Comparison of ENCODE assay signal across 12 mouse cellular contexts in genomic region chr11:35283767-35284166, GRCm38 (mm10).
DNase-seq lines count a peak whose midpoint lies in the region; ATAC-seq and TF ChIP-seq lines count a peak whose summit lies in the region.
"Had no signal": no experiment of that assay in that cellular context is flagged by ENCODE, and none has a peak within 500 bp of the region (broad histone marks: within the 10 kb centered on the region; RNA-seq: fewer than 3 reads in every experiment).

No protein-coding gene starts in this region.

- 18% methylated on average over 3 of the region's 3 CpGs for WGBS in hindbrain, postnatal 0 days
- 81% methylated on average over 3 of the region's 3 CpGs for WGBS in intestine, embryonic 15.5 days

- TF ChIP-seq CTCF in brain, embryonic 14.5 days (IDR thresholded peaks at IDR 0.05; ENCODE audit: borderline replicate concordance, extremely low read depth, insufficient read depth, insufficient read length), result no peak
- no peak for TF ChIP-seq CTCF in hindbrain, postnatal 0 days (IDR thresholded peaks at IDR 0.05; ENCODE audit: low read depth)

- H3K27me3 ChIP-seq in hindbrain, postnatal 0 days (ENCODE audit: insufficient read depth, low read length), result no peaks in the 10 kb centered on the region
- H3K27me3 ChIP-seq in intestine, embryonic 15.5 days (replicated peaks), result no peaks in the 10 kb centered on the region
- H3K27me3 ChIP-seq: embryonic facial prominence, embryonic 15.5 days; liver, embryonic 15.5 days had no signal

- H3K4me3 ChIP-seq in hindbrain, postnatal 0 days (ENCODE audit: low read length), result no peak overlapping the region
- no peak overlapping the region for H3K4me3 ChIP-seq in intestine, embryonic 15.5 days (replicated peaks)
- H3K4me3 ChIP-seq: embryonic facial prominence, embryonic 15.5 days; liver, embryonic 15.5 days; midbrain, embryonic 12.5 days had no signal

- H3K36me3 ChIP-seq in hindbrain, postnatal 0 days (ENCODE audit: insufficient read depth, low read length), result no peaks in the 10 kb centered on the region
- H3K36me3 ChIP-seq in intestine, embryonic 15.5 days, result no peaks in the 10 kb centered on the region
- H3K36me3 ChIP-seq: embryonic facial prominence, embryonic 15.5 days; liver, embryonic 15.5 days; midbrain, embryonic 12.5 days had no signal

- no peak for TF ChIP-seq POLR2A in brain, embryonic 14.5 days (IDR thresholded peaks at IDR 0.05; ENCODE audit: borderline replicate concordance, extremely low read depth, insufficient read depth, insufficient read length, poor library complexity, severe bottlenecking)

- peak; percentile 97 for DNase-seq in heart, adult 11 months
- no peak for DNase-seq in heart, postnatal 25 days (ENCODE audit: low spot score)
- DNase-seq in brain, embryonic 14.5 days (ENCODE audit: low read depth), result peak; percentile 41
- peak; percentile 61 to 75 for DNase-seq in heart, adult 18-20 months
- peak; percentile 63 for DNase-seq in hindbrain, postnatal 0 days (ENCODE audit: low spot score)
- DNase-seq in thymus, postnatal 10 days (ENCODE audit: low spot score in 2 of 2), result no peak
- DNase-seq: spleen, adult 18-20 months had no signal

- peaks cover 7% of the 10 kb centered on the region; the same call in 1 of the 2 replicates for H3K4me1 ChIP-seq in hindbrain, postnatal 0 days (ENCODE audit: insufficient read depth, low read length)
- H3K4me1 ChIP-seq in intestine, embryonic 15.5 days (replicated peaks), result peaks cover 12% of the 10 kb centered on the region
- H3K4me1 ChIP-seq: liver, embryonic 15.5 days had no signal

- ATAC-seq in hindbrain, postnatal 0 days, result peak; percentile 68
- no peak for ATAC-seq in intestine, embryonic 15.5 days
- ATAC-seq: intestine, embryonic 16.5 days had no signal

- H3K4me2 ChIP-seq in hindbrain, postnatal 0 days (ENCODE audit: low read depth, low read length), result no peak overlapping the region
- H3K4me2 ChIP-seq in intestine, embryonic 15.5 days (replicated peaks), result no peak overlapping the region
- H3K4me2 ChIP-seq: liver, embryonic 15.5 days had no signal

- intact Hi-C loops in heart, postnatal 25 days (cut with DNase I), result no loop called here

- H3K27ac ChIP-seq in hindbrain, postnatal 0 days, result no peak overlapping the region
- no peak overlapping the region for H3K27ac ChIP-seq in intestine, embryonic 15.5 days
- H3K27ac ChIP-seq: embryonic facial prominence, embryonic 15.5 days; liver, embryonic 15.5 days; midbrain, embryonic 12.5 days had no signal

- no peaks in the 10 kb centered on the region for H3K9me3 ChIP-seq in hindbrain, postnatal 0 days (ENCODE audit: low read length)
- H3K9me3 ChIP-seq in intestine, embryonic 15.5 days, result no peaks in the 10 kb centered on the region
- H3K9me3 ChIP-seq: embryonic facial prominence, embryonic 15.5 days; liver, embryonic 15.5 days; midbrain, embryonic 12.5 days had no signal

- no peak overlapping the region for H3K9ac ChIP-seq in hindbrain, postnatal 0 days (replicated peaks; ENCODE audit: low read length)
- no peak overlapping the region for H3K9ac ChIP-seq in intestine, embryonic 15.5 days
- H3K9ac ChIP-seq: embryonic facial prominence, embryonic 15.5 days; liver, embryonic 15.5 days; midbrain, embryonic 12.5 days had no signal

Comparison
In these comparisons a context has a peak if more than half of its experiments do, and no peak if none do; other contexts are left out.
1. DNase-seq: peak in heart, adult 11 months (single experiment), brain, embryonic 14.5 days (single experiment), heart, adult 18-20 months (2 of 2) and hindbrain, postnatal 0 days (single experiment); none in heart, postnatal 25 days (single experiment) and thymus, postnatal 10 days (0 of 2).